Mouse (Mus musculus) cerebellum, adult 11-12 months (tissue): ENCODE data around the gene Vipr1.

Source experiments
- DNase-seq: peaks from one replicate; pipeline ENCODE4 v3.0.0; 2022

Vipr1 gene

DNA sequence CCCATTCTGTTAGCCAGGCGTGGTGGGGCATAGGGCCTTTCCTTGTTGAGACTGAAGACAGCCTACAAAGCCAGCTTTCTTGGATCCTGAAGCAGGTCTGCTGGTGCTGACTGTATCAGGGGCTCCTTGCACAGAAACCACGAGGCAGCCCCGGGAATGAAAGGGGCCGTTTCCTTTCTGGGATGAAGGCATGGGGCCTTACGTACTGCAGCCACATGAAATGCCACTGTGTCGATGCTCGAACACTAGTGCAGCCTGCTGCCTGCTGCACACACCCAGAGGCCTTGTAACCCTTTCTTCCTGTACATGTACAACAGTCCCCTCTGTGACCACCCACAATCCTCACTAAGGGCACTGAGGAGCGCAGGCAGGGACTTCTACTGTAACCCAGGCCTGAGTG lies 38.7 kb downstream of the Vipr1 start:
- DNase-seq, result no peak

DNA sequence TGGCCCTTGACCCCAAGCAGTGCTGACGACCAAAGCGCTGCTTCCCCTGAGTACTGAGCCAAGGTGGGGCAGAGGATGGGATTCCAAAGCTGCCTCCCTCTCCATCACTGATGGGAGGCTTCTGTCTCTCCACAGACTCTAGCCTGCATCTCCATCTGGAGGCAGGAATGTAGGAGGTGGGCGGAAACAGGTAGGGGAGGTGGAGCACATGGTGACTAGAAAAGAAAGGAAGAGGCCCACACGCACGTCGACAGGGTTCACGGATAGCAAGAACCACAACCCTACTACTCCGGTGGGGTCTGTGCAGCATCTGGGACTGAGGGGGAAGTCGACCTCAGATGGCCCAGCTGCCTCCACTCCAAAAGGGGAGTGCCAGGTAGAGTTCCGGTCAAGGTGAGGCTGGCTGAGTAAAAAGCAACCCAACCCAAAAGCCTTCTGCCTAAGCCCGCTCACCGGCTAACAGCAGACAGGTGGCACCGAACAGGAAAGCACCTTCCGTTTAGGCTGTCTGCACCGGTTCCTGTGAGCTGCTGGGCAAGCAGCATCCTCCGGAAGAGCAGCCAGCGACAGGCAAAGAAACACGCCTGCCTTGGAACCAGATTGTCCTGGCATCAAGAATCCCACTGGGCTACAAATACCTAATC lies 39.6 kb downstream of the Vipr1 start:
- DNase-seq, result no peak

DNA sequence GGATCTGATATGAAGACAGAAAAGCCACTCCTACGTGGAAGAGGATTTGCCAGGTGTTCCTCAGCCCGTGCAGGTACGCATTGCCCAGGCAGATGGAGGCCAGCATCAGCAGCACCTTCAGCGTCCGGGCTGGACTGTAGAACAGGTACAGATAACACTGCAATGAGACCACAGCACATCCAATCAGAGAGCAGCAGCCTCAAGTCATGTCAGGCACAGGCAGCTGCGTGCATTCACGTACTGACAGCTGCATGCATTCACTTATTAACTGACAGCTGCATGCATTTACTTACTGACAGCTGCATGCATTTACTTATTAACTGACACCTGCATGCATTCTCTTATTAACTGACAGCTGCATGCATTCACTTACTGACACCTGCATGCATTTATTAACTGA lies 42.2 kb downstream of the Vipr1 start:
- no peak for DNase-seq

DNA sequence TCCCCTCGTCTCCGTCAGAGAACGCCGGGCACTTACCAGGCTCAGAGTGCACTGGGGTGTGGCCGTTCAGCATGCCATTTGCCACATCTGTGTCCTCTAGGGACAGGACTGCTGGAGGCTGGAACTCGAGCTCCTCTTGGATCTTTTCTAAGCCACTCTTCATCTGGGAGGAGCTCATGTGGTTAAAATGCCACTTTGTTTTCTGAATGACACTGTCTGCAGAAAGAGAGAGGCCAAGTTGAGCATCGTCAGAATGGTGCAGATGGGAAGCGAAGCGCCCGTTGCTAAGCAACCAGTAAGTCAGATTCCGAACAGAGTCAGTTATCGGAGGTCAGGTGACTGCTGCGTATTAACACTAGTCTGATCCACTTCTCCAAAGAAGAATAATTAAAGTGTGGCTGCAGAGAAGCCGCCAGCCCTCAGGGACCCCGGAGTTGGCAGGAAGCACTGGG lies 47.7 kb downstream of the Vipr1 start:
- DNase-seq, result no peak

DNA sequence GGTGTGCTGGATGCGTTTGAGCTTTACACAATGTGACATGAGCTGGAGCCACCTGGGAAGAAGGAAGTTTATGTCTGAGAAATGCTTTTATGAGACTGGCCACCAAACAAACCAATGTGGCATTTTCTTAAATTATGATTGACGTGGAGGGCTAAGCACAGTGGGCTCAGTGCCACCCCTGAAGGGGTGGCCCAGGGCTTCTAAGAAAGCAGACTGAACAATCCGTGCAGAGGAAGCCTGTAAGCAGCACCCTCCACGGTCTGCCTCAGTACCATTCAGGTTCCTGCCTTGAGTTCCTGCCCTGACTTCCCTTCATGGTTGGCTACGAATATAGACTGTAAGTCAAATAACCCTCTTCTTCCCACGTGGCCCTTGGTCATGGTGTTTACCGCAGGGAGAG lies 48.2 kb downstream of the Vipr1 start:
- no peak for DNase-seq

DNA sequence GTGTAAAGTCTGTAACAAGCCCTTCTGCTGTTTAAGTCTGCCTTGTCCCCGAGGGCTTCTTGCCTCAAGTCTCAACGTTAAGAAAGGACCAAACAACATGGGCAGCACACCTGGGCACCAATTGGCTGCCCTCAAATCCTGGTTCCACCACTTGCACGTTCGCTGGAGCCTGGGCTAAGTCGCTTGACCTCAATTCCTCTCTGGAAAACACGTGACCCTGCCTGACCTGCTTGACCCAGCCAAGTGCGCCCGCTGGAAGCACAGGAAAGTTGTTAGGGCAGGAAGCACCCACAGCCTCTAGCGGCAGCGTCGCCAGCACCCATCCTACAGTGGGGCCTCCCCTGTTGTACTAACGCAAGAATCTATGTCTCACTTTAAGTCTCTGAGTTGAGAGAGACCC lies 52.2 kb downstream of the Vipr1 start:
- DNase-seq, result no peak

DNA sequence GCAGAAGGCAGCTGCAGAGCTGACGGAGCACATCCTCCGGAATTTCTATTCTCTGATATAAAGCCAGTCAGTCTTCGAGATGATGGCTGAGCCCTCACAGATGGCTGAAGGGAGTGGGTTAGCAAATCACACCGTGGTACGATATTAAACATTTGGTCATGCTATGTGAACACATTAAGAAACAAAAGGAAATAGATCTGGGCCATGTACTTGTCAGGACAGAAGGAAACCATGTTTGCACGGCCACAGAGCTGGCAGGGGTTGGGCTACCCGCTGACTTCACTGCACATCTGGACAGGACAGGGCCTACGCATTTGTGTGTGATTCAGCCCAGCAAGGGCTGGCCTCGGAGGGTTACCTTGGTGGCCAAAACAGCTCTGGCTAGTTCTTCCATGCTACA lies 54.1 kb downstream of the Vipr1 start:
- no peak for DNase-seq

DNA sequence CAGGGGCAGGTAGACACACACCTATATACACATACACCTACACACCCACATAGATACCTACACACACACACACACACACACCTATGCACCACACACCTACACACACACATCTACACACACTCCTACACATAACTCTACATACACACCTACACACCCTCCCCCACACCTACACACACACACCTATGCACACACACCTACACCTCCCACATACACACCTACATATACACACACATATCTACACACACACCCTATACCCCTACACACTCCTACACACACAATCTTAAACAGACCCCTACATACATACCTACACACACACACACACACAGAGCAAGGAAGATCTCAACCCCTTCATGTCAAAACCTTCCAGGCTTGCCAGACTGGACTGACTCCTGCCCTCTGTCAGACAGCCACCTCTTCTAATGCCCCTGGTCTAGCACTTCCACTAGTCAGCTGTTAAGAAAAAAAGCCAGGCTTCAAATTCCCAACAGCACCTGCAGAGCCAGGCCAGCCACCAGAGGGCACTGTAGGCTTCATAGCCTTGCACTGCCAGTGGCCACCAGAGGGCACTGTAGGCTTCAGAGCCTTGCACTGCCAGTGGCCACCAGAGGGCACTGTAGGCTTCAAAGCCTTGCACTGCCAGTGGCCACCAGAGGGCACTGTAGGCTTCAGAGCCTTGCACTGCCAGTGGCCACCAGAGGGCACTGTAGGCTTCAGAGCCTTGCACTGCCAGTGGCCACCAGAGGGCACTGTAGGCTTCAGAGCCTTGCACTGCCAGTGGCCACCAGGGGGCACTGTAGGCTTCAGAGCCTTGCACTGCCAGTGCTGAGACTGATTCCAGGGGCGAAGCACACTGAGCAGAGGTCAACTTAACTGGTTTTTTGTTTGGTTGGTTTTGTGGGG lies 54.9 kb downstream of the Vipr1 start:
- peak; percentile 46 for DNase-seq

DNA sequence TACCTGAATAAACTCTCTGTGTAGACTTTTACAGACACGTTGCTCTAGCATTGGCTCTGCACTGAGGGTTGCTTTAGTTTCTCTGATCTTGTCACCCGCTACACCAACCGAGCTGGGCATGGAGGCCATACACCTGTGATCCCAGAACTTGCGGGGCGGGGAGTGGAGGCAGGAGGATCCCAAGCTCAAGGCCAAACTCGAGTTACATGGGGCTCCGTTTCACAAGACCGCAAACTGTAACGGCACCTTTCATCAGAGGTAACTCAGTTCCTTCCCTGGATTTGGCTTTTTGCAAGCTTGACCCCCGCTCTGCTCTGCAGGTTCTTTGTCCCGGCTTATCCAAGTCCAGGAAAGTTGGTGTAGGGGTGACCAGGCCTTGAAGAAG lies 61.7 kb downstream of the Vipr1 start:
- DNase-seq, result no peak

DNA sequence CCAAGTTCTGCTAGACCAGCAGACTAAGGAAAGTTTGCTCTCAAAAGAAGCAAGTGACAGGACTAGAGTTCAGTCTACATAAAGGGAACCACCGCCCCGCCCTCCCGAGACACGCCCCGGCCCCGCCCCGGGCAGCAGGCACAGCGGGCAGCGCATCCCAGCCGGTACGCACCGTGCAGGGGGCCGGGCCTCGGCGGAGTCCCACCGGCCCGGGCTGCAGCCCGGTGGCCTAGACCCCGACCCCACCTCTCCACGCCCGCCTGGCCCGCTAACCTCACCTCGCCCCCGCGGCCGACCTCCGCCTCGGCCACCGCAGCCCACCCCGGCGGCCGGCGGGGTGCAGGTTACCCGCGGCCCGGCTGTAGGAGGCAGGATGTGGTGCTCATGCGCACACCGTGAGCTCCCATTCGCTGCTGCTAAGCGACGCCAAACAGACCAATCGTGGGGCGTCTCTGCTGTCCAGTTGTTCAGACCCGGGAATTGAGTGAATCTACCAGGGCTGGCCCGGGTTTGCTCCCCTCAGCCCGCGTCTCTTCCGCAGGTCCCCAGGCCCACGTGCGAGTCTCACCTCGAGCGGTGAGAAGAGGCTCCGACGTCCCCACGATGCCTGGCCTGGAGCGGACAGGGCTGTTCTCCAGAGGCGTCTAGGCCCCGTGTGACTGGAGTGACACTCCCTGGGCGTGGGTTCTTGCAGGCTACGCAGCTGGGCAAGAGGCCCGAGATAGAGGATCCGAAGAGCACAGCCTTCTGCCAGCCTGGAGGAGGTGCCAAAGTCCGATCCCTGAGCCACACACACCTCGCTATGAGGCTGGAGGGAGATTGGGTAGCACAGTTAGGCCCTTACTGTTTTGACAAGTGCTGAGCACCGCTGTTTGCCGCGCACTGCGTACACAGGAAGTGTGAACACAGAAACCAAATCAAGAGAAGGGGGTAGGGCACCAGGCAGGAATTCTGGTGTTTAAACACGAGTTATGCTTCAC lies 62.4 kb downstream of the Vipr1 start, which contains the start of gene Sec22c:
Gene Sec22c (minus strand): TSS at position 845 of the 980 bp plus-strand sequence.
- DNase-seq, result peak; percentile 87

DNA sequence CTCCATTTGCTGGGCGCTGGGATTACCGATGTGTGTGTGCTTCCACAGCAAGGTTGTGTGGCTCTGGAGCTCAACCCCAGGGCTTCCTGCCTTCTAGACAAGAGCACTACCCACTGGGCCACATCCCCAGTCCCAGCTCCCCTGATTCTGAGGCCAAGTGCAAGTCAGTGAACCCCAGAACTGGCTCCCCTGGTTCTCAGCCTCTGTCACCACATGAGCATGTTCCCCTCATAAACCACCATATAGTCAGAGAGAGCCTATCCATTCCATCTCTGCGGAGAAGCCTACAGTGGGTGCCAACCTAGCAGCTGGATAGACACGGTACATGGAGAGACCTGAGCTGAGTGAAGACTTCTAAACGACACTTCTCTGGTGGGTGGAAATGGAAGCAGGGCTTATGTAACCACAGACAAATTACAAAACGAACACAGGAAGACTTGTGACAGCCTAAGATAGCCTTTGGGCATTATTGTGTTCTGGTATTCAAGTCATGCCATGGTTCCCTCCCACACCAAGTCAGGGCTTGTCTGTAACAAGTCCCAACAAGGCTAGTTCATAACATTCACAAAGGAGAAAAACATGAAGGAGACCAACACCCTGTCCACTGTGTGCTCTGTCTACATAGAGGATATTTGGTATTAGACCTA lies 63.6 kb downstream of the Vipr1 start:
- DNase-seq, result no peak

DNA sequence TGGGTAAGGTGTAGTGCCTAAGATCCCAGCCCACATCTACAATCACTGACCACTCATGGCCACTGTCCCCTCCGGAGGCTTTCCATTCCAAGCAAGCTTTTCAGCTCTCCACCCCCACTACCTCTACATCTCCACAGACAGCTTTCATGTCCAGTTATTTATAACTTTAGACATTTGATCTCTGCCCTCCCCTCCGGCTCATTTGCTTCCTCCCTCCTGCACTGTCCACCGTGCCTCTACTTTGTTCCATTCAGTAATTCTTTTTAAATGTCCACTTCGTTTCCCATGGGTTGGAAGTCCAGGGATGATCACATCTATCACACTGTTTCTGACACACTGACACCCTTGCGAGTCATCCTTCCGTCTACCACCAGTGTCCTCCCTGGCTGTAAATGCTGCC lies 65.3 kb downstream of the Vipr1 start:
- DNase-seq, result no peak

DNA sequence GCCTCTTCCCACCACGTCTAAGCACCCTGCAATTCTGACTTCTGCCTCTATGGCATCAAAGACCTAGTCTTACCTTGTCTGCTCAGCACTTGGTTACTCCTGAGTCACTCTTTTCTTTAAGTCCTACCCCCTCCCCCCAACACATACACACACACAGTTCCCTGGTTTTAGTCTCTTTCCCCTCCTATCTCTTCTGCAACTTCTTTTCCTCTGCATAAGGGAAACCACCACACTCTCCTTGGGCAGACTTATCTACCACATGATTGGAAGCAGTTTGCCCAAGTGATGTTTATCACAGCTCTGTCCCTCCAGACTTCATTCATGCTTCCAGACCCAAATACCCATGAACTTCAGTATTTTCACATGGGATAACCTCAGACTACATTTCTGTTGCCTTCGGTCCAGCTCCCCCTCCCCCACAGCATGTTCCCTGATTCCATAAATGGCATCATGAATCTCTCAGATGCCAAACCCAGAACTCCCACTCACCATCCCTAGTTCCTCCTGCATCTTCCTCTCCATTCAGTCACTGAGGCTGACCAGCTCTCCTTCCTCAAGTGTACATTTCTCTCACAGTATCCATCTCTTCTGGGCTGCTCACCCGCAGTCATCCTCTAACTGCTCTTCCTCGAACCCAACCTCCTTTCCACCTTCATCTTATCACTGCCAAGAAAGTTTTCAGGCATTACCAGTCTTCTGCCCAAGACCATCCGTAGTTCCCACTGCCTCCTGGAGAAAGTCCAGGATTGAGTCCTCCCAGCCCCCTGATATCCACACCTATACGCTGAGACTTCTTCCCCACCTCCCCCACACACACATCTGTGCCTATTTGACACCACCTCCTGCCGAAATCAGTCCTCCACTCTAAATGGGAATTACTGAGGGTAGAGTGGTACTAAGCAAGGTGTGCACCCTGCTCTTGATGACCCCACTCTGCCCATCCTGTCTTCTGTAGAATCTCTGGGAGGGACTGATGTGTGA lies 66.3 kb downstream of the Vipr1 start:
- DNase-seq, result peak; percentile 51

DNA sequence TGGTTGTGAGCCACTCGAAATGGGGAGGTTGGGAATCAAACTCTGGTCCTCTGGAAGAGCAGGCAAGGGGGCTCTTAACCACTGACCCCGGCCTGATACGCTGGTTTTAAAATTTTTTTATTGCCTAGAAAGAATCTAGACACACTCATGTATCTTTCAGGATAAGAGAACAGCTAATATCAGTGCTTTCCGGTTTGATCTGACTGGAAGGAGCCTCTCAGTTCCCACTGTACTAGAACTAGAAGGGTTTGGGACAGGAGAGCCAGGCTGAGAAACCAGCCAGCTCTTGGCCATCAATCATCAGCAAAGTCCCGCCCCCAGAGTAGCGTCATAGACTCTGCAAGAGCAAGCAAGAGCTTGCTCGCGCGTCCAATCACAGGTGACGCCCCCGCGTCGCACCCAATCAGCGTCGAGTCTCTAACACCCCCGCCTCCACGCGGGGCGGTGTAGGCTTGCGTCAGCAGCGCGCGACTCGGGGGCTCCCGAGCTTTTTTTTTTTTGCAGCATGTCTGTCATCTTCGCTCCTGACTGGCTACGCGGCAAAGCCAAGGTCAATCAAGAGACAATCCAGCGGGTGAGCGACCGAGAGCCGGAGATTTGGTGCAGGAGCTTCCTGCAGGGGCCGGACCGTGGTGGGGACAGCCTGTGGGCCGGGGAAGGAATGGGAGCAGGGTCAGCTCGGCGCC lies 67.5 kb downstream of the Vipr1 start, which contains the start of gene Ss18l2:
Gene Ss18l2 (plus strand): TSS at position 432 of the 686 bp plus-strand sequence.
- peak; percentile 98 for DNase-seq

DNA sequence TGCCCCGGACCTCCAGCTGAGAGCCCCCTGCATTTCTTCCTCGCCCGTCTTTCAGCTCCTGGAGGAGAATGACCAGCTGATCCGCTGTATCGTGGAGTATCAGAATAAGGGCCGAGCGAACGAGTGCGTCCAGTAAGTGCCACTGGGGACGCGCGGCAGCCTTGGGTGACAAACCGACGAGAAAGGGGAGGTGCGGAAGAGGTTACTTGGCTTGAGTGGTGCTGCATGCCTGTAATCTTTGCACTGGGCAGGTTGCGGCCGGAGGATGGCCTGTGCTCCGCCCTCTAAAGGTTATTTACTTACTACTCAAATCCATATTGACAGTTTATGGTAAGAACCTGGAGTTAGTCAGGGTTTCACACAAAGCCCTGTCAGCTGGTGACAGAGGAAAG lies 68.1 kb downstream of the Vipr1 start:
- no peak for DNase-seq

DNA sequence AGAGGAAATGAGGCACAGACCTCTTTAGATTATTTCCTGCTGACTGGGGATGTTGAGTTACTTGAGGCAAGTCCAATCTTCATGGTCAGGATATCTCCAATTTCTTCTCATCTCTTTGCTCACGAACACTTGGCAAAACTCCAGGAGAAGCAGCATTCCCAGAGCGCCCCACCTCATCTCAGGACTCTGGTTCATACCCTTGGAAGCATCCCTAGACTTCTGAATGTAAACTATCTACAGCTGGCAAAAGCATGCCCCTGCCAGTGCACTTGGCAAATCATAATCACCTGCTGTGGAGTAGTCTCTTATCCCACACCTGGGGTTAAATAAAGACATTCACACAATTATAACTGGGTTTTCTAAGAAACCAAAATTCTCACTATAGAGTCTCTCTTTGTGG lies 74.5 kb downstream of the Vipr1 start:
- peak; percentile 51 for DNase-seq

DNA sequence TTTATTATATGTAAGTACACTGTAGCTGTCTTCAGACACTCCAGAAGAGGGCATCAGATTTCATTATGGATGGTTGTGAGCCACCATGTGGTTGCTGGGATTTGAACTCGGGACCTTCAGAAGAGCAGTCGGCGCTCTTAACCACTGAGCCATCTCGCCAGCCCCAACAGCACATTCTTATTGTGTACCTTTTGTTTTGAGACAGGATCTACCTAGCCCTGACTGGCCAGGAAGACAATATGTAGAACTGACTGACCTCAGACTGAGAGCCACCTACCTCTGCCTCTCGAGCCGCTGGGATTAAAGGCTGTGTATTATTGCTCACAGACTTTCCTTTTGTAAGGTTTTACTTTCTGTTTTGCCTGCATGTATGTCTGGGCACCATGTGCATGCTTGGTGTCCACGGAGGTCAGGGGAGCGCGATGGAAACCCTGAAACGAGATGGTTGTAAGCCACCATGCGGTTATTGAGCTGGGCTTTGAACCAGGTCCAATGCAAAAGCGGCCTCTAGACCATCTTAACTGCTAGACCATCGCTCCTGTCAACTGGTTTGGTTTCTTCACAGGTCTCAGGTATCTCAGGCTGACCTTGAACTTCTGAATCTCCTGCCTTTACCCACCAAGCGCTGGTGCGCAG lies 75.7 kb downstream of the Vipr1 start:
- DNase-seq, result peak; percentile 61

DNA sequence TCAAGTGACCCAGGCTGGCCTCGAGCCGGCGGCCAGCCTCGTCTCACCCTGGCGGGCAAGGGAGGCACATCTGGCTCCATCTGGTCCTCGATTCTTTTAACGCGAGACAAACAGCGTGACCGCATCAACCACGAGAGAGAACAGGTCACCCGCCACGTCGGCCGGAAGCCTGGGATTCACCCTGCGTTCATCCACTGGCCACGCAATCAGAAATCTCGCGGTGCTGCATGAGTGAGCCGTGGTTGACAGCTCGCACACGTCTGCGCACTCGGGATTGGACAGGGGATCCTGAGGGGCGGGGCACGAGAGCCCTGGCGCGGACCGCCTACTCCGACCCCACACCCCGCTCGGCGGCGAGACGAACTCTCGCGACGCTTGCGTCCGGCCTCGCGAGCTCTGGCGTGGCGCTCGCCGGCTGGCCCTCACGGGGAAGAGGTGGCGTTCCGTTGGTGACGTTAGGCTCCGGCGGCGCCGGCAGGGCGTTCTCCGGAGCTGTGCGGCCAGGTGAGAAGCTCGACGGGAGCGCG lies 76.3 kb downstream of the Vipr1 start, which contains the start of gene Nktr:
Gene Nktr (plus strand): TSS at position 378 of the 527 bp plus-strand sequence.
- peak; percentile 99 for DNase-seq
